Mouse (Mus musculus): Measurements from ENCODE around the gene Nr3c2.

DNA sequence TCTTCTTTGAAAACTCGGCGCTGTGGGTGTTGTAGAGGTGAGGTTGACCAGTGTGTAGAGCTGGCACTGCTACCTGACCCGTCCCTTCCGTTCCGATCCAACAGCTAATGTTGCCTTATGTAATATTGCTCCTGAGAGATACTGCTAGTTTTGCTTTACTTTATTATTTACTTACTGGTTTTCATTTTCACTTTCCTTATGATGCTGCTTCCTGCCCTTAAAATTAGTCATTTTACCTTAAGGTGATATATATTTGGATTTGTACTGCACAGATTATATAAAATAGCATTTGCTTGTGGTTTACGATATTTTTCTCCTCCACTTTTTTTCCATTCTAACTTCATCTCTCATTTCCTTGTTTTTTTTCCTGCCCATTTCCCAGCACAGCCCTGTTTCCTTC is 157.6 kb downstream of the Nr3c2 start:
- TF ChIP-seq POLR2A (IDR thresholded peaks at IDR 0.05; ENCODE audit: extremely low read depth, insufficient read depth, low read length) = no peak
- no peak for TF ChIP-seq CTCF (IDR thresholded peaks at IDR 0.05; ENCODE audit: extremely low read depth, insufficient read depth, low read length)
